Mouse (Mus musculus) embryonic facial prominence, embryonic 15.5 days (tissue): ENCODE measurements at regions not wholly inside any gene's neighbourhood (a gene's known extent, or its start where the extent isn't known, plus 50 kb on each side); places are given as distances from the start of the nearest gene placed in this dataset.
A peak's percentile ranks its signal among the peaks of the same experiment; 100 is the strongest.

Experiments
- ATAC-seq: fragments of 200-750 bp; cut with Nextera tagmentation; 2 replicates; pipeline ENCODE4 v1.8.0; 2017; ENCODE audit warnings: low read depth, moderate TSS enrichment; ENCODE audit not compliant: insufficient number of reproducible peaks, low FRiP score, low TSS enrichment
- H3K27ac ChIP-seq: fragments of 300-500 bp; sonication (generic); replicated peaks from 2 replicates; pipeline ENCODE4 v1.5.1; 2015; ENCODE audit warnings: mild to moderate bottlenecking, inconsistent platforms
- H3K27me3 ChIP-seq: fragments of 300-500 bp; sonication (generic); 2 replicates; pipeline ENCODE4 v1.6.1; 2015; ENCODE audit warnings: inconsistent platforms
- H3K36me3 ChIP-seq: fragments of 300-500 bp; sonication (generic); 2 replicates; pipeline ENCODE4 v1.6.1; 2015; ENCODE audit warnings: mild to moderate bottlenecking, inconsistent platforms
- H3K4me1 ChIP-seq: fragments of 300-500 bp; sonication (generic); 2 replicates; pipeline ENCODE4 v1.6.1; 2015; ENCODE audit warnings: inconsistent platforms
- H3K4me2 ChIP-seq: fragments of 300-500 bp; sonication (generic); replicated peaks from 2 replicates; pipeline ENCODE4 v1.6.1; 2015; ENCODE audit warnings: mild to moderate bottlenecking, inconsistent platforms
- H3K4me3 ChIP-seq: fragments of 300-500 bp; sonication (generic); replicated peaks from 2 replicates; pipeline ENCODE4 v1.5.1; 2015; ENCODE audit warnings: mild to moderate bottlenecking, inconsistent platforms
- H3K9ac ChIP-seq: fragments of 300-500 bp; sonication (generic); 2 replicates; pipeline ENCODE4 v1.6.1; 2015; ENCODE audit warnings: inconsistent platforms
- H3K9me3 ChIP-seq: fragments of 300-500 bp; sonication (generic); replicated peaks from 2 replicates; pipeline ENCODE4 v1.6.1; 2016; ENCODE audit warnings: inconsistent platforms
- WGBS: fragments of 180-500 bp; shearing (Covaris S2); methylation state at CpG from one replicate; pipeline ENCODE4 v1.1.7; 2015; 5-methylcytosine and 5-hydroxymethylcytosine counted together

DNA sequence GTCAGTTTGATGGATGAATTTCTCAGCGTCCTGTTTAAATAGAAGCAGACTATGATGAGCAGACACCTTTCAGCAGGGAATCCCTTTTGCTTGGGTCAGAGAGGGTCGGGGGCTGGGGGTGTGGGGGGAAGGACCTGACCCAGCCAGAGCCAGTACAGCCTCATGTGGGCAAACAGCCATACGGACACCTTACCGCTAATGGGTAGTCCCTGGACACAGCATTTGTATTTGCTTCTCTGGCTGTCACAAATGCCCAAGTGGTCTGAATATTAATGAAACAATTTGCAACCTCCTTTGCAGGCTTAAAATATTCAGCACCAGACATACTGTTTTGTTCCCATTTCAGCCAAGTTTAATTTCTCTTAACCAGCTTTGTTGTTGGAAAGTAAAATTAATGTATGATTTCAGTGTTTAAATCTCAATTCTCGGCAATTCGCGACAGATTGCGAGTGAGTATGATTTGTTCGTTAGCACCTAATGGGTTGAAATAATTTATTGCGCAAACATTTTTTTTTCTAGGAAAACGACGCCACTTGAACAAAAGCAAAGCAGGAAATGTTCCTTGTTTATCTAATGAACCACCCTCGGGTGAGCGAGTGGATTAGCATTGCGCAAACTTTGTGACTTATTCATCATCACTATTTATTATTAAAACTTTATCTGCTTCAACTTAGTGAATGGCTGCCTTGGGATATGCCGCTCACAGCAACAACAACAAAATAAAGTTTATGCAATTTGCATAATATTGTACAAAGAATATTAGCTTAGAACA, 166.2 kb downstream of the Cdh26 start:
- Histone ChIP-seq H3K36me3 (no peaks in the 10 kb centered on the region), H3K9ac (no peak overlapping the region), H3K27me3 (no peaks in the 10 kb centered on the region), H3K4me2 (no peak overlapping the region), H3K4me3 (no peak overlapping the region), H3K9me3 (no peaks in the 10 kb centered on the region), H3K27ac (no peak overlapping the region), H3K4me1 (0 out of 2 replicates have a peak, but pooled peaks cover 5% of the 10 kb centered on the region)
- WGBS = 77% methylated on average over 16 of the region's 16 CpGs
- no peak for ATAC-seq

DNA sequence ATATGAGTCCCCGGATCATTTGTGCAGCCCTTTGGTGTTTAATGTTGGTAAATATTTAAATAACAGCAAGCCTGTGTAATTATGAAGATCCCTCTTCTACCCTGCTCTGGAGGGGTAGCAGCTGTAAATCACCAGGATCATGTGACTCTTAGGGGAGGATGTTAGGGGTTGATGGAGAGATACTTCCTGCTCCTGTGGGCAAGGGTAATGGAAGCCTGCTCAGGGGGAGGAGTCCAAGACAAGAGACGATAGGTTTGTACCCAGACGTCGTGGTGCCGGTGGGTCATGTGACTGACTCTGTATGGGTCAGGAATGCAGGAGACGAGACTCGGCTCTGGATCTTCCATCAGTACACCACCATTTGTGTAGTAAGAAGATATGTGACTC, 166.7 kb downstream of the Cdh26 start:
- WGBS = 59% methylated on average over 7 of the region's 7 CpGs
- no peak overlapping the region for H3K27ac ChIP-seq
- H3K9ac ChIP-seq = no peak overlapping the region
- H3K4me3 ChIP-seq = no peak overlapping the region
- no peak overlapping the region for H3K4me2 ChIP-seq
- no peaks in the 10 kb centered on the region for H3K9me3 ChIP-seq
- H3K4me1 ChIP-seq = 0 out of 2 replicates have a peak, but pooled peaks cover 5% of the 10 kb centered on the region
- ATAC-seq = no peak
- no peaks in the 10 kb centered on the region for H3K36me3 ChIP-seq
- no peaks in the 10 kb centered on the region for H3K27me3 ChIP-seq

DNA sequence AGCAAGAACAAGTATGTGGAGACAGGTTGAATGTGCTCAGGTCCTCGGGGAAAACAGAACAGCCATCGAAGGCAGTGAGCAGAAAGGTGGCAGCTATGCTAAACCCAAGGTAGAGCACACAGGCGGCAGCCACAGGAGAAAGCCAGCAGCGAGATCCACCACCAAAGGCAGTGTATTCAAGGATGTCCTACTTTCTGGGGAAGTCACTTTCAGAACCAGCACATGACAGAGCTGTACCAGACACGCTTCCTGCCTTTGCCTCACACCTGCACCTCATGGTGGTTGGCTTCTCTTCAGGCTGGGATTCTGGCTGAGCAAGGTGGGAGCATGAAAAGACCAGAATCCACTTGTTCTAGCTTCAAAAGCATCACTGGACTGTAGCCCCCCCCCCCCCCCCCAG, 168.0 kb downstream of the Cdh26 start:
- no peak for ATAC-seq
- Histone ChIP-seq H3K4me1 (0 out of 2 replicates have a peak, but pooled peaks cover 5% of the 10 kb centered on the region), H3K36me3 (no peaks in the 10 kb centered on the region), H3K9me3 (no peaks in the 10 kb centered on the region), H3K9ac (no peak overlapping the region), H3K27ac (no peak overlapping the region), H3K4me2 (no peak overlapping the region), H3K4me3 (no peak overlapping the region), H3K27me3 (no peaks in the 10 kb centered on the region)
- 85% methylated on average over 5 of the region's 5 CpGs for WGBS

DNA sequence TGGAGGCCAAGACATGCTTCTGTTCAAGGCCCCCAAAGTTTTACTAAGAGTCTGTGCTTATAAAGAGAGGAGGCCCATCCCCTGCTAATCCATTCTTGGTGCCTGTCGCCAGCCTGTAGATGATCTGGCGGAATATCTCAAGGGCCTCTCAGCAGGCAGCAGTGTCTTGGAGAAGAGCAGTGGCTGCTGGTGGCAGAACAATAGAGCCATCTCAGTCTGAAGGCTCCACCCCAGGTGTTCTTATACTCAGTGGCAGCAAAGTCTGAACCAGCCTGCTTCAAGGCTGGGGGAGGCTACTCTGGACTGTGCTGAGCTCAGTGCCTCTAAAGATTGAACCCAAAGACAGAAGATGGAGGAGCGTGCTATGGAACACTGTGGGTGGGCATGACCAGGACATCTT, 168.5 kb downstream of the Cdh26 start:
- Histone ChIP-seq H3K4me1 (0 out of 2 replicates have a peak, but pooled peaks cover 4% of the 10 kb centered on the region), H3K27me3 (no peaks in the 10 kb centered on the region), H3K36me3 (no peaks in the 10 kb centered on the region), H3K4me2 (no peak overlapping the region), H3K9me3 (no peaks in the 10 kb centered on the region), H3K9ac (no peak overlapping the region), H3K4me3 (no peak overlapping the region), H3K27ac (no peak overlapping the region)
- ATAC-seq = no peak
- 94% methylated on average over 3 of the region's 3 CpGs for WGBS

DNA sequence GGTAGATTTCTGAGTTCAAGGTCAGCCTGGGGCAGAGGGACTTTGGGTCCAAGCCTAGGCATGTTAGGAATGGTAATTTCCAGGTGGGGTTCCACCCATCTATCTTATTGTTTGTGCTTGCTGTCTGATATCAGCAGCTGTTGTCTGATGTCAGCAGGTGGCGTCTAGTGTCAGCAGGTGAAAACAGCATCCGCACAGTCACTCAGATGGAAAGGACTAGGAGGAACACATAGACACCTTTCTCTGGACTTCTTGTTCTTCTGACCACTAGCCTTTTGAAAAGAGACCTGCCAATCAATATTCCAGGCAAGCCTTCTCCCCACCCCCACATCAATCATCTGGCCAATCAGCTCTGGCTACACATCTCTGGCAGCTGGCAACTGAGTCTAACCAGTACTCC, 173.1 kb downstream of the Cdh26 start:
- 0 out of 2 replicates have a peak, but pooled peaks cover 6% of the 10 kb centered on the region for H3K4me1 ChIP-seq
- no peak overlapping the region for H3K4me3 ChIP-seq
- no peak for ATAC-seq
- no peak overlapping the region for H3K9ac ChIP-seq
- H3K9me3 ChIP-seq = no peaks in the 10 kb centered on the region
- no peaks in the 10 kb centered on the region for H3K27me3 ChIP-seq
- H3K4me2 ChIP-seq = no peak overlapping the region
- 86% methylated on average over 2 of the region's 2 CpGs for WGBS
- H3K27ac ChIP-seq = no peak overlapping the region
- H3K36me3 ChIP-seq = no peaks in the 10 kb centered on the region

DNA sequence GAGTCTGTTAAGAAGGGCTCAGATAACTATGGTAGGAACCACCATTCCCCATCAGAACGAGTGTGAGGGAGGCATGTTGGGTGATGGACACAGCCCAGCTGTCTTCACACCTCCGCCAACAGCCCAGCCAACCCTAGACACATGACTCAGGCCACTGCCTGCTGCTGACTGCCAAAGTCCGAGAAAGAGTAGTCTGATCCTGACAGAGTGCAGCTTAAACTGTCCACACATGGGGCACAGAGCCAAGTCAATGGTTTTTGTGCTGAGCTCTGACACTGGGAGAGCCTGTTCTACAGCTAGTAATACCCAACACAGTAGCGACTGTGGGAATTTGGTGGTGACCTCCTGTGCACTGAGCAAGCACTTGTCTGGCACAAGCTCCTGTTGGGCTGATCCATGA, 176.4 kb downstream of the Cdh26 start:
- WGBS = 65% methylated on average over 4 of the region's 4 CpGs
- ATAC-seq = peak; percentile 75
- no peak overlapping the region for H3K4me3 ChIP-seq

DNA sequence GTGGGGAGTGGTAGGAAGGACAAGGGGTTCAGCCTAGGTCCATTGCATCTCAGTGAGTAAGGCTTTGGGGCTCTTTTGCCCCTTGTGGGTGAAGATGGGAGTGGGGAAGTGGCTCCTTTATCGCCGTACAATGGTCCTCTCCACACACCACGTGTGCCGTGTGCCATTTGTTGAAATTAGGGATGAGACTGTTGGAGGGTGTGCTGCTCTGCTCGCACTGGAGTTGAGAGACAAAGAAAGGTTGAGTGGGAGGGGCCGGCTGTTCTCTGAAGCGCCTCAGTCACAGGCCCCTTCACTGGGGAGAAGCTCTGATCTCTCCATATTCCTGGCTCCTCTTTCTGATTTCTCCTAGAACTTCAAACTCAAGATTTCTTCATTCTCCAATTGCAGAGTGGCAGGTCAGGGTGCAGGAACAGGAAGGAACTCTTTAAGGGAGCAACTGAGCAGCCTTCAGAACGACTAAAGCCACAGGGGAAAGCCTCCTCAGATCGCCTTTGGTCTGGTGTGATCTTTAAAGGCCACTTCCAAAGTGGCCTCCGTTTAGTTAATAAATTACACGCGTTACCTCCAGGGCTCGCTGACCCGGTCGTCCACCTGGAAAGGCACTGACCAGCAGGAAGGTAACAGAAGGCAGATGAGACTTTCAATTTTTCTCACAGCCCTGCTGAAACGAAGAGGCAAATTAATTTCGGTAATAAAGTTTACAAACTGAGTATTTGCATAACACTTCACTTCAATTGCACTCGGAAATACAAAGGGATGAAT, 180.1 kb downstream of the Cdh26 start:
- WGBS = 60% methylated on average over 18 of the region's 18 CpGs
- H3K27ac ChIP-seq = no peak overlapping the region
- ATAC-seq = no peak
- H3K4me3 ChIP-seq = no peak overlapping the region
- no peak overlapping the region for H3K9ac ChIP-seq
- H3K4me2 ChIP-seq = no peak overlapping the region
- no peaks in the 10 kb centered on the region for H3K36me3 ChIP-seq
- 0 out of 2 replicates have a peak, but pooled peaks cover 6% of the 10 kb centered on the region for H3K4me1 ChIP-seq
- H3K27me3 ChIP-seq = no peaks in the 10 kb centered on the region
- no peaks in the 10 kb centered on the region for H3K9me3 ChIP-seq

More for the DNA sequence above, 176.4 kb downstream of the Cdh26 start:
- Histone ChIP-seq H3K4me2 (no peak overlapping the region), H3K36me3 (no peaks in the 10 kb centered on the region), H3K4me1 (0 out of 2 replicates have a peak, but pooled peaks cover 6% of the 10 kb centered on the region), H3K27me3 (no peaks in the 10 kb centered on the region), H3K27ac (no peak overlapping the region), H3K9ac (no peak overlapping the region), H3K9me3 (no peaks in the 10 kb centered on the region)

DNA sequence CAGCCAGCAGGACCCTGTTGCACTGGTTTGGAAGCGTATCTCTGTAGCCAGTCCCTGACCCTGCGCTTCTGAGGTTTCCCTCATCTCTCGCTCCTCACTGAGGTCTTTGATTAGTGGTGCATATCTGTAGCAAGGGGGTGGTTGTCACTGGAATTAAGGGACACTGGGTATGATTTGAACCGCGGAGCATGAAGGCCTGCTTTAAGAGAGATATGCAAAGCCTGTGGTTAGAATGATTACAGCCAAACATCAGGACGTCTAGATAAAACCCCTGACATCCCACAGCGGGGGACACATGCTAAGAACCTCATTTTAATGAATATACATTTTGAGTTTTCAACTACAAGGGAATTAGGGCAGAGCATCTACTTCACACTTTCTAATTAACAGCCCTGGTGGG, 184.4 kb downstream of the Cdh26 start:
- ATAC-seq = no peak
- Histone ChIP-seq H3K27ac (no peak overlapping the region), H3K9ac (no peak overlapping the region), H3K36me3 (no peaks in the 10 kb centered on the region), H3K4me1 (no peaks in the 10 kb centered on the region), H3K27me3 (no peaks in the 10 kb centered on the region), H3K4me2 (no peak overlapping the region), H3K4me3 (no peak overlapping the region), H3K9me3 (no peaks in the 10 kb centered on the region)
- WGBS = 56% methylated on average over 7 of the region's 7 CpGs

DNA sequence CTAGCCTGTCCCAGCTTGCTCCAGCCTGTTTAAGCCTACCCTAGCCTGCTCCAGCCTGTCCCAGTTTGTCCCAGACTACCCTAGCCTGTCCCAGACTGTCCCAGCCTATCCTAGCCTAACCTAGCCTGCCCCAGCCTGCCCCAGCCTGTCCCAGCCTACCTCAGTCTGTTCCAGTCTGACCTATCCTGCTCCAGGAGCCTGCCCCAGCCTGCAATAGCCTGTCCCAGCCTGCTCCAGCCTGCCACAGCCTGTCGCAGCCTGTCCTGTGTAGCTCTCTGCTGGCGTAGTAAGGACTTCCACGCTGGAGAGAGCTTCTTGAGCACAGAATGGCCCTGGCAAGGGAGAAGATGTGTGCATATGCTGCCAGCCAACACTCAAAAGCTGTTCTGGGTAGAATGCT, 192.5 kb downstream of the Cdh26 start:
- Histone ChIP-seq H3K4me2 (no peak overlapping the region), H3K36me3 (no peaks in the 10 kb centered on the region), H3K9me3 (no peaks in the 10 kb centered on the region), H3K4me3 (no peak overlapping the region), H3K4me1 (peaks cover 5% of the 10 kb centered on the region), H3K9ac (no peak overlapping the region), H3K27me3 (peaks cover 3% of the 10 kb centered on the region; the same call in 1 of the 2 replicates), H3K27ac (no peak overlapping the region)
- no peak for ATAC-seq
- 55% methylated on average over 3 of the region's 3 CpGs for WGBS

DNA sequence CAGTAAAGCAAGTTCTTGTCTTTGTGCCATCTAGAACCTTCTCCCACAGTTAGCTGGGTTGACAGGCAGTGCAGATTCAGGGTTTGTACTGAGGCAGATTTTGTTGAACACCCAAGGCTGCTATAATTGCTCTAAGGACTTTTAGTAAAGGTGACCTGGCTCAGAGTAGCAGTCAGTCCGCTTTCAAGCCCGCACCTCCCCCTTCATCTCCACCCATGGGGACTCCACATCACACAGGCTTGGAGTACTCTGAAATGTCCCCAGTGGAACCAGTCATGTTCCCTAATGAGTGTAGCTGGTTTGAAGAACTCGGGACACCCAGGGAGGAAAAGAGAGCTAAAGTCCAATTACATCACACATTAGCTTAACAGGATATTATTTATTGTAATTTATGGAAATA, 194.1 kb downstream of the Cdh26 start:
- no peak for ATAC-seq
- Histone ChIP-seq H3K27ac (no peak overlapping the region), H3K9me3 (no peaks in the 10 kb centered on the region), H3K4me2 (no peak overlapping the region), H3K36me3 (no peaks in the 10 kb centered on the region), H3K4me3 (no peak overlapping the region), H3K9ac (no peak overlapping the region), H3K4me1 (peaks cover 18% of the 10 kb centered on the region), H3K27me3 (peaks cover 3% of the 10 kb centered on the region; the same call in 1 of the 2 replicates)
- WGBS = 85% methylated on average over 3 of the region's 3 CpGs

DNA sequence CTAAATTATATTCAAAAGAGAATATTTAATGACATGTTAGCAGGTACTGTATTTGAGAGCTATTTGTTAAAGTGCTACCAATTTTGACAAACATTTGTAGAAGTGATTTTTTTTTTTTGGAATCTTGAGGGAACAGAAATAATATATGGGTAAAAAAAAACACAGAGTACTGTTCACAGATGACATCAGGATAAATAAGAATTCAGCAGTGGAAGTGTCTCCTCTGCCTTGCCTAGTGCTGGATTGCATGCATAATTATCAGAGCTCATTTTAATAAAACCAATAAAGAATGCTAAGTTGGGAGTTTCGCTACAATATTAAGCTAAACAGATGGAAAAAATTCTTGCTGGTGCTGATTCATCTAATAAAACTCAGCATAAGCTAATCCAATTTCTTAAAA, 194.6 kb downstream of the Cdh26 start:
- H3K4me1 ChIP-seq = peaks cover 18% of the 10 kb centered on the region
- H3K9me3 ChIP-seq = no peaks in the 10 kb centered on the region
- ATAC-seq = no peak
- H3K4me3 ChIP-seq = no peak overlapping the region
- no peaks in the 10 kb centered on the region for H3K36me3 ChIP-seq
- H3K4me2 ChIP-seq = no peak overlapping the region
- no peak overlapping the region for H3K27ac ChIP-seq
- no peak overlapping the region for H3K9ac ChIP-seq
- WGBS = 62% methylated on average over 1 of the region's 1 CpGs
- peaks cover 3% of the 10 kb centered on the region; the same call in 1 of the 2 replicates for H3K27me3 ChIP-seq
